Mouse (Mus musculus): ENCODE results near the gene Emp2.

Gene Emp2

GRCm38 (mm10) chr16:10313646-10314088 is at the start of gene Emp2:
Gene Emp2, minus strand, starts transcription at chr16:10313968.
- no peak for DNase-seq

- DNase-seq = no peak
Observed at GRCm38 (mm10) chr16:10363061-10363460, 49.3 kb upstream of the Emp2 start.

- DNase-seq = no peak
Observed at GRCm38 (mm10) chr16:10359241-10359640, 45.5 kb upstream of the Emp2 start.

GRCm38 (mm10) chr16:10358010-10358934 is 44.5 kb upstream of the Emp2 start:
- DNase-seq = no peak

GRCm38 (mm10) chr16:10355004-10355403 is 41.2 kb upstream of the Emp2 start:
- peak; percentile 22 for DNase-seq

- DNase-seq = no peak
Observed at GRCm38 (mm10) chr16:10351050-10351636, 37.4 kb upstream of the Emp2 start.

- no peak for DNase-seq
Observed at GRCm38 (mm10) chr16:10349876-10350275, 36.1 kb upstream of the Emp2 start.

- no peak for DNase-seq
Observed at GRCm38 (mm10) chr16:10349436-10349835, 35.7 kb upstream of the Emp2 start.

- DNase-seq = no peak
Observed at GRCm38 (mm10) chr16:10347551-10347950, 33.8 kb upstream of the Emp2 start.

- DNase-seq = no peak
Observed at GRCm38 (mm10) chr16:10341110-10341509, 27.3 kb upstream of the Emp2 start.

GRCm38 (mm10) chr16:10339930-10340329 is 26.2 kb upstream of the Emp2 start:
- no peak for DNase-seq

- no peak for DNase-seq
Observed at GRCm38 (mm10) chr16:10338601-10339000, 24.8 kb upstream of the Emp2 start.

GRCm38 (mm10) chr16:10337422-10338197 is 23.8 kb upstream of the Emp2 start:
- DNase-seq = no peak

- no peak for DNase-seq
Observed at GRCm38 (mm10) chr16:10336454-10337421, 23.0 kb upstream of the Emp2 start.

- DNase-seq = no peak
Observed at GRCm38 (mm10) chr16:10335953-10336352, 22.2 kb upstream of the Emp2 start.

- DNase-seq = no peak
Observed at GRCm38 (mm10) chr16:10332732-10333131, 19.0 kb upstream of the Emp2 start.

GRCm38 (mm10) chr16:10330586-10331495 is 17.1 kb upstream of the Emp2 start:
- no peak for DNase-seq

GRCm38 (mm10) chr16:10327563-10328333 is 14.0 kb upstream of the Emp2 start:
- DNase-seq = no peak

- DNase-seq = no peak
Observed at GRCm38 (mm10) chr16:10319914-10320569, 6.3 kb upstream of the Emp2 start.

GRCm38 (mm10) chr16:10317197-10317544 is 3.4 kb upstream of the Emp2 start:
- no peak for DNase-seq
